Mouse (Mus musculus): ENCODE measurements around the gene Crat.

DNA sequence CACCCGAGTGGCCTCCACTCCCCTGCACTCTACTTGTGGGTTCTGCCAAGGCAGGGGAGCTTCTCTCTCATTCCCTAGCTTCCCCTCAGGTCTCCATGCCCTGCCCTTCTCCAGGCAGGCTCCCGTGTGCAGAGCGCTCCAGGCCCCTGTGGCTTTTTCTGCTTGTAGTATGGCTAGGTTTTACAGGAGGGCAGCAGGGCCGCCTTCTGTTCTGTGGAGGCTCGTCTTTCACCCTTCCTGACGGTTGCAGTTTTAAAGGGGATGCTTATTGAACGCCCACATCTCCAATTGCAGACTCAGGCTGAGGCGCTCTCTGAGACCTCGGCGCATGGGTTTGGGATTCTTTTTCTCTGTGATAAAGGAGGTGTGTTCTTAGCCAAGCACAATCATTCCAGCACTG, 3.5 kb upstream of the Crat start:
- TF ChIP-seq CTCF (IDR thresholded peaks at IDR 0.05; ENCODE audit: control insufficient read depth, insufficient read depth, low read length) (no peak), POLR2A (IDR thresholded peaks at IDR 0.05; ENCODE audit: borderline replicate concordance, control insufficient read depth, low read depth, low read length) (no peak)

All from bone marrow, adult 2 months (tissue).